Mouse (Mus musculus) right cerebral cortex, postnatal 4 days (tissue): ENCODE measurements at regions not wholly inside any gene's neighbourhood (a gene's known extent, or its start where the extent isn't known, plus 50 kb on each side); places are given as distances from the start of the nearest gene placed in this dataset.

Experiments
- DNase-seq: peaks from one replicate; pipeline ENCODE4 v3.0.0-alpha.2; 2022

DNA sequence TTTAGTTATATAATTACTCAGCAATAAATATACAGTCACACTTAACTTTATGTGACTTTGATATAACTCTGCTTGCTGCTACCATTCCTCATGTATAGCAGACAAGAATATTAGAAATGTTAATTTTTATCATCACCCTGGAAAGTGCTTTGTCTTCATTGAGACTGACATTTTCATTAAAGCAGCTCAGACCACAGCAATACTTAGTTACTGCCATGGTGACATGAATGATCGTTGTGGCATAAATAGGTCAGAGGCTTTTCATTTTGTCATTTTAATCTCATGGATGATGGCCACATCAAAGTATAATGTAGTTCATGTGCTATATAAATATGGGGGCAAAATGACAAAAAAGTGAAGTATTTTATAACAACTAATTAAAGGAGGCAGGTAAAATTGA is 498.1 kb downstream of the Slc22a22 start:
- no peak for DNase-seq

DNA sequence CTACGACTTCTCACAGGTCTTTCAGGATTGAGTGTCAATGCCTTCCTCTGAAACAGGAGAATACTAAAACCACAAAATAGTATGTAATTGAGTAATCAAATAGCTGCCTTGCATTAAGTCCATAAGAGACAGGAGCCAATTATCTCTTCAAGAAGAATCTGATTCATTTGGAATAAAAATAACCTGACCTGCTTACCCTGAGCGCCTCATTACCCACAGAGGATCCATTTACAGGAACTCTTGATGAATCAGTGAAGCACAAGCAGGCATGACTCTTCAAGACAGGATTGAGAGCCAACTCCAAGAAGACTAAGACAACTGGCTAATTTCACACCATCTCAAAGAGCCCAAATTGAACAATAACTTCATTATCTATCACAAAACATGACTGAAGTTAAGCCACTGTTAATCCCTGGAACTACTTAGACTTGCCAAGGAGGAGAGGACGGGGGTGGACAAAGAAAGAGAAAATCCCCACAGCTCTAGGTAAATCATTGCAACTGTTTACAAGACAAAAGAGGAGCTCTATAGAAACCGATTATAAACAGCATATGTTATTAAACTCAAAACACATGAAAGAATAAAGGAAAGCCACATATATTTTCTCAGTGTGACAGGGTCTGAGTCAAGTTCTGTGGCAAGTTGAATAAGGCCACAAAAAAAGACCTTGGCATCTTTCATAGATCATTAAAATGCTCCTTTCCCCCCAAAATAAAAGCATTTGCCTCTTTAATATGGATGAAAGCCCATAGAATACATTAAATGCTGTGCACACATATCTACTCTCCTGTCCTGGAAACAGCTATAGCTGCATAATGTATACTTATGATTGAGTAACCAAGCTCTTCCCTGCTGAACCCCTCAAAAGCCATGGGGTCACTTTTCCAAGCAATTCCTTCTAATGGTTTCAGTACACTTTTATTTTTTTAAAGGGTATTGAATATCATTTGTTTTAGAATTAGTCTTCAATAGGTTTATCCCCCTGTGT is 501.7 kb downstream of the Slc22a22 start:
- no peak for DNase-seq

GRCm38 (mm10) chr15:56970140-56970539 is 507.3 kb downstream of the Slc22a22 start:
- DNase-seq, result no peak

- DNase-seq, result no peak
Observed at GRCm38 (mm10) chr15:56956356-56956755, 521.1 kb downstream of the Slc22a22 start.

GRCm38 (mm10) chr15:56952176-56952575 is 525.2 kb downstream of the Slc22a22 start:
- no peak for DNase-seq

DNA sequence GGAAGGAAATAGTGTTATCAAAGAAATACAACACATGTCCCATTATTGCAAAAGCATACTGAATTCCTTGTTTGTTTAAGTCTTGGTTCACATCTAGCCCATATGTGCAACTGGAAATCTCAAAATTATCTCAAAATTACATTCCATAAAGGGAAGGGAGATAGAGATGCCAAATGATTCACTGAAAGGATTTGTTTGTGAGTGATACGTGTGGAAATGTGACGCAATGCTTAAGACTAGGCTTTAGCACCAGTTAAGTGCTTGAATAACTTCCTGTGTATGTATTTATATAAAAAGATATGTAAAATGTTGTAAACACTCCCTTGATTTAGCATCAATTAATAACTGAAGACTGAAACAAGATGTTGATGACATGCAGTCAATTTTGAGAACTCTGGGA is 526.6 kb downstream of the Slc22a22 start:
- DNase-seq, result no peak

- no peak for DNase-seq
Observed at GRCm38 (mm10) chr15:56940891-56941290, 536.5 kb downstream of the Slc22a22 start.

DNA sequence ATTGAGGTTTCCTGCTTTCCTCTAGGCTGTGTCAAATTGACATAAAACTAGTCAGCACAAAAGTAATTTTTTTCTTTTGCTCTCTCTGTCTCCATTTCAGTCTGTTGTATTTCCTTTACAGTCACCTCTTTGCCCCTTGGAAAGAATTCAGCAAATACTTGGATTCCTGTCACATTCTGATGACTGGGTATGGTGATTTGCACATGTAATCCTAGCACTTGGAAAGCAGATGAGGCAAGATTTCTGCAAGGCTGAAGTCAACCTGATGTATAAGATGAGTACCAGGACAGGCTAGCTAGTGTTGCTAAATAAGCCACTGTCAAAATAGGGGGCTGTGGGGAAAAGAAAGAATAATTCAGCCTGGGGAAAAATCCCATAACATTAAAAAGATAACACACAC is 580.9 kb downstream of the Slc22a22 start:
- no peak for DNase-seq

- no peak for DNase-seq
Observed at GRCm38 (mm10) chr15:56881501-56881900, 595.9 kb downstream of the Slc22a22 start.

GRCm38 (mm10) chr15:56865879-56866278 is 611.5 kb downstream of the Slc22a22 start:
- no peak for DNase-seq

- no peak for DNase-seq
Observed at GRCm38 (mm10) chr15:56865035-56865804, 612.2 kb downstream of the Slc22a22 start.

- DNase-seq, result no peak
Observed at GRCm38 (mm10) chr15:56858627-56859334, 618.6 kb downstream of the Slc22a22 start.

DNA sequence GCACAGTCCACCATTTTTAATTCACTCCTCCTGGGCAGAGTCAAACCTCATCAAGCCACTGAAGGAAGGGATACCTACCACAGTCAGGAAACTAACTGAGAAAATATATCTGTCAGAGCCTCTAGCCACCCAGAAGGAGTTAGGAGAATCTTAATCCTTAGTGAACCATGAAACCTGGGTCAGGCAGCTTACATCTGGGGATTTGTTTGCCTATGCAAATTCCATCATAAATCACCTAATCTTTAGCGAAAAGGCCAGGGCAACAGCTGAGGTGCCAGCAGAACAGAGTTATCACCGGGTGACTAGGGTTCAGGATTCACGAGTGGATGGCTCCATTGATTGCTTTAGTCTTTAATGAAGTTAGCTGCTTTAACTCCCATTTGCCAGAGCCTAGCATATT is 619.3 kb downstream of the Slc22a22 start:
- no peak for DNase-seq

DNA sequence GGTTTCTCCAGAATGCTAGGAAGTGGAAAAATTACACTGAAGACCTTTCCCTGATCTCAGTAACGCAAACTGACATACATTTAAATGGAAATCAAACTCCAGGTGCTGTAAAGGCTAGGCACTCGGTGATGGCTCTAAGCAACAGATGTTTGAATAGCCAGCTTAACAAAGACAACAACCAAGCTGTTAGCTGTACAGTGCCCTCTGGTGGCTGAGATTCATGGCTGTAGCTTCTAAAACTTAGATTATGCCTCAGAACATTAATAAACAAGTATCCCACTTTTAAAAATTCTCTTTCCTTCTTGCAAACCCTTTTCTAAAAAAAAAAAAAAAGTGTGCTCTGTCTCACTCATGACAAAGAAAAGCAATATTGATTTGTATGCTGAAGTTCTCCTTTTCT is 621.4 kb downstream of the Slc22a22 start:
- DNase-seq, result peak; percentile 63

GRCm38 (mm10) chr15:56853106-56853505 is 624.3 kb downstream of the Slc22a22 start:
- DNase-seq, result no peak

- DNase-seq, result no peak
Observed at GRCm38 (mm10) chr15:56847469-56848128, 629.8 kb downstream of the Slc22a22 start.

GRCm38 (mm10) chr15:56844574-56844973 is 632.9 kb downstream of the Slc22a22 start:
- no peak for DNase-seq

GRCm38 (mm10) chr15:56841516-56841915 is 635.9 kb downstream of the Slc22a22 start:
- DNase-seq, result no peak

DNA sequence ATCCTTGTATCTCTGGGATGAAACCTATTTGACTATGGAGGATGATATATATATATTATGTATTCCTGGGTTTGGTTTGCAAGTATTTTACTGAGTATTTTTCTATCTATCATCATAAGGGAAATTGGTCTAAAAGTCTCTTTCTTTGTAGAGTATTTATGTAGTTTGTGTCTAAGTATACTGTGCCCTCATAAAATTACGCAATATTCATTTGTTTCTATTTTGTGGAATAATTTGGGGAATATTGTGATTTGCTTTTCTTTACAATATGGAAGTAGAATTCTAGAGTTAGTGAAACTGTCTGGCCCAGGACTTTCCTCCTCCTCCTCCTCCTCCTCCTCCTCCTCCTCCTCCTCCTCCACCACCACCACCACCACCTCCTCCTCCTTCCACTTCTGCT is 640.1 kb downstream of the Slc22a22 start:
- no peak for DNase-seq

DNA sequence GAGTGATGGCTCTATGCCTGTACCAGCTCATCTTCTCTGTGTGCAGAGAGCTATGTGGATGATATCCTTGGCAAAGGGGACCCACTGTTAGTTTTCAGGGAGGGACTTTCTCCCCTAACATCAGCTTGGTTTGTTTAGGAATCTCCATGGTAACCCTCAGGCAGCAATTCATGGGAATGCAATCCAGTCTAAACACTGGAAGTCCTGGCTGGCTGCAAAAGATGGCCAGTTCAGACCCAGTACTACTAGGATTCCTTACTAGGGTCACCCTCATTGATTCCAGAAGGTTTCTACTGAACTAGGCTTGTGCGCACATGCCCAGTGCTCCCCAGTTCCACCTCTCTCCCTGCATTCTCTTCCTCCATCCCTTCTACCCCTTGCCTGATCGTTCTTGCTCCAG is 642.8 kb downstream of the Slc22a22 start:
- DNase-seq, result no peak

DNA sequence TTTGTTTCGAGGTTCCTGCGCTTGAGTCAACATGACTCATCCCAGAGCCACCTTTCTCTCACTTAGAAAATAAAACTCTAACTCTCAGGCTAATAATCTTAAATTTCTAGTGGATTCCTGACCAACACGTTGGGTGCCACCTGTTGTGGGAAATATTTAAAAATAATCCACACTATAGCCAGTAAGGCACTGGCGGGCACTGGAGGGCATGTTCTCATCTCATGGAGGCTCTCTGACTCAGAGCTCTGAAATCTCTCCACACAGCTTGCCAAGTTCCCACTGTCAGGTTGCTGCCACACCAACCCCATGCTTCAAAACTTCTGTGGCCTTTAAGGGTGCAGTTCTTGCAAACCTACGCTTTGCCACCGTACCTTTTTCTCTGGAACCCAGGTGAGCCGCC is 644.8 kb downstream of the Slc22a22 start:
- DNase-seq, result no peak

GRCm38 (mm10) chr15:56820977-56821579 is 656.3 kb downstream of the Slc22a22 start:
- DNase-seq, result no peak
